Mouse (Mus musculus) G1E (cell line): ENCODE measurements around the gene Olfr139. TPM values are rescaled to one million over a fixed set of nuclear protein-coding genes. Genes with fewer than 3 reads are reported as not detected.

Experiments
- ATAC-seq: 2 replicates; pipeline ENCODE4 v1.8.0; 2016; ENCODE audit warnings: mild to moderate bottlenecking; ENCODE audit not compliant: insufficient number of reproducible peaks, poor library complexity, low FRiP score, severe bottlenecking; ENCODE audit errors: extremely low read depth
- DNase-seq: peaks from one replicate; pipeline ENCODE4 v3.0.0; 2012; ENCODE audit warnings: low spot score
- H3K27me3 ChIP-seq: 2 replicates; pipeline ENCODE4 v1.6.1; 2012; ENCODE audit warnings: mild to moderate bottlenecking, low read length, inconsistent platforms; ENCODE audit not compliant: insufficient read depth
- H3K36me3 ChIP-seq: replicated peaks from 2 replicates; pipeline ENCODE3; 2012; ENCODE audit warnings: mild to moderate bottlenecking, inconsistent platforms
- H3K4me1 ChIP-seq: 2 replicates; pipeline ENCODE4 v1.6.1; 2012; ENCODE audit warnings: low read depth, low read length, inconsistent platforms, mixed read lengths; ENCODE audit not compliant: insufficient read depth
- H3K4me3 ChIP-seq: 2 replicates; pipeline ENCODE4 v1.5.1; 2012; ENCODE audit warnings: low read depth, mild to moderate bottlenecking, inconsistent platforms, low read length, moderate library complexity, mixed read lengths
- H3K9me3 ChIP-seq: replicated peaks from 2 replicates; pipeline ENCODE4 v1.6.1; 2012; ENCODE audit warnings: inconsistent platforms
- CTCF ChIP-seq: IDR thresholded peaks from 2 replicates; pipeline ENCODE4 v1.5.1; 2012; ENCODE audit warnings: low read depth, low read length, inconsistent platforms, mixed read lengths
- GATA1 ChIP-seq: IDR thresholded peaks from 2 replicates; pipeline ENCODE4 v1.6.1; 2012; ENCODE audit warnings: borderline replicate concordance, low read length, inconsistent platforms, mixed read lengths
- GATA2 ChIP-seq: IDR thresholded peaks from 2 replicates; pipeline ENCODE4 v1.6.1; 2012; ENCODE audit warnings: low read depth, low read length, inconsistent platforms, borderline replicate concordance
- POLR2AphosphoS5 ChIP-seq: IDR thresholded peaks from 2 replicates; pipeline ENCODE4 v1.6.1; 2012; ENCODE audit warnings: low read depth, low read length, inconsistent platforms; ENCODE audit not compliant: insufficient replicate concordance
- TAL1 ChIP-seq: conservative IDR thresholded peaks from 2 replicates; pipeline ENCODE4 v1.6.1; 2012; ENCODE audit warnings: low read depth, low read length, inconsistent platforms, mixed read lengths
- polyA plus RNA-seq: library from polyadenylated mRNA; stranded (reverse); fragments of >175 nt; gene quantifications from 2 replicates; pipeline ENCODE4 v1.2.3, GENCODE M21; 2012
- total RNA-seq, 2 experiments: library from RNA; stranded (forward) in 1 of 2; stranded (reverse) in 1 of 2; fragments of 200-1000 nt in 1 of 2; fragments of >200 nt in 1 of 2; fragmentation: Nextera tagmentation in 1 of 2; gene quantifications; 2 replicates each; pipeline ENCODE4 v1.2.3; 2014 to 2017

Gene Olfr139
- total RNA-seq (2014; fragmentation: Nextera tagmentation), result not detected in 2 replicates
- 0.16 and 0.23 TPM in 2 replicates for total RNA-seq (2017)
- not detected in 2 replicates for polyA plus RNA-seq

- no peak for ATAC-seq
- Histone ChIP-seq H3K36me3 (no peaks in the 10 kb centered on the region), H3K27me3 (no peaks in the 10 kb centered on the region; the same call in 1 of the 2 replicates), H3K4me1 (no peaks in the 10 kb centered on the region), H3K9me3 (no peaks in the 10 kb centered on the region), H3K4me3 (no peak within 1 kb of the TSS)
- TF ChIP-seq GATA1 (no peak), POLR2AphosphoS5 (no peak)
- DNase-seq, result no peak
Measured at GRCm38 (mm10) chr11:74056451-74056850, at the start of gene Olfr139, which contains the start of gene Olfr399. Gene Olfr139 (minus strand): TSS chr11:74056551. Gene Olfr399 (minus strand): TSS chr11:74056615.

- TF ChIP-seq CTCF (no peak), GATA2 (no peak), TAL1 (no peak), POLR2AphosphoS5 (no peak), GATA1 (no peak)
- DNase-seq (no peak), ATAC-seq (no peak)
- H3K36me3 ChIP-seq, result no peaks in the 10 kb centered on the region
- H3K9me3 ChIP-seq, result no peaks in the 10 kb centered on the region
- H3K27me3 ChIP-seq, result no peaks in the 10 kb centered on the region
- H3K4me3 ChIP-seq, result no peak overlapping the region
- peaks cover 5% of the 10 kb centered on the region; the same call in 1 of the 2 replicates for H3K4me1 ChIP-seq
Measured at GRCm38 (mm10) chr11:74105066-74105465, 48.7 kb upstream of the Olfr139 start.

- H3K27me3 ChIP-seq, result no peaks in the 10 kb centered on the region
- DNase-seq (no peak), ATAC-seq (no peak)
- H3K36me3 ChIP-seq, result no peaks in the 10 kb centered on the region
- no peak for TF ChIP-seq CTCF
- no peak for TF ChIP-seq POLR2AphosphoS5
- no peak for TF ChIP-seq TAL1
- TF ChIP-seq GATA1, result no peak
- TF ChIP-seq GATA2, result no peak
- no peak overlapping the region for H3K4me3 ChIP-seq
- H3K4me1 ChIP-seq, result peaks cover 5% of the 10 kb centered on the region; the same call in 1 of the 2 replicates
- H3K9me3 ChIP-seq, result no peaks in the 10 kb centered on the region
Measured at GRCm38 (mm10) chr11:74101507-74101906, 45.2 kb upstream of the Olfr139 start.

DNA sequence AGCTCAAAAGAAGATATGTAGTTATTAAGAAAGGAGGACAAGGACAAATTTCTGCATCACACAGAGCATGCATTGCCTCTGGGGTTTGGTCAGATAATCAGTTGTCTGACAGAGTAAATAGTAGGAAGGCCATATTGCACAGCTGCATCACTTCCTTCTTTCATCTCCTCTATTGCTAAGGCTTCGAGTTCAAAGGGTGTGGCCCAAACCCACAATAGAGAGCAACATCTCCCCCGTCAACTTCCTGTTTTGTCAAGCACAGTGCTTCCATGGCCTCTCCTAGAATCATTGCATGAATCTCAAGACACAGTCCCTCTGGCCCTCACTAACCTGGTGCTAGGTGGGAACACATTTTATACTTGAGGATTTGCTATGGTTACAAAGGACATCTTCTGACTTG is 44.4 kb upstream of the Olfr139 start:
- Histone ChIP-seq H3K4me3 (no peak overlapping the region), H3K36me3 (no peaks in the 10 kb centered on the region), H3K9me3 (no peaks in the 10 kb centered on the region), H3K4me1 (peaks cover 5% of the 10 kb centered on the region; the same call in 1 of the 2 replicates), H3K27me3 (no peaks in the 10 kb centered on the region)
- 0 out of 2 replicates have a peak, but pooled peaks have one; percentile 15 for ATAC-seq
- TF ChIP-seq GATA1 (no peak), CTCF (no peak), POLR2AphosphoS5 (no peak), TAL1 (no peak), GATA2 (no peak)
- DNase-seq, result no peak

DNA sequence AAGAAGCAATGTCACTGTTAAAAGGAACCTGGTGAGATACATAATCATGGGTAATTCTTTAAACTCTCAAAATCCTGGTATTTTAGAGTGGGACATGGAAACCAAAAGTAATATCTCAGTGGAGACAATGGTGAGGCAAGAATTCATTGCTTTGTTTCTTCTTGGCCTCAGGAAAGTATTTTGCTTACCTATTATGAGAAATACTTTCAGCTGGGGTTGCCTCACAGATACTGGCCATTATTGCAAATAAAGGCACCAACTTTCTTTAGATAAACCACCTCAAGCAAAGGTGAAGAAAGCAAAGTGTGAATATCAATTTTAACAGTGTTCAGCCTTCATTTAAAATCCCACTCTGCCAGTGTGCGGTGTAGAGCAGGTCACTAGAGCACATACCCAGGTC is 13.3 kb upstream of the Olfr139 start, which contains the start of gene Zfp616:
Gene Zfp616, plus strand, starts transcription at position 301 of the 400 bp plus-strand sequence.
- DNase-seq, result no peak
- TF ChIP-seq GATA1, result no peak
- TF ChIP-seq CTCF, result no peak
- no peak for TF ChIP-seq POLR2AphosphoS5
- no peak for TF ChIP-seq GATA2
- TF ChIP-seq TAL1, result no peak
- Histone ChIP-seq H3K4me3 (no peak within 1 kb of the TSS), H3K27me3 (no peaks in the 10 kb centered on the region), H3K4me1 (no peaks in the 10 kb centered on the region), H3K36me3 (no peaks in the 10 kb centered on the region), H3K9me3 (no peaks in the 10 kb centered on the region)
- ATAC-seq, result no peak

DNA sequence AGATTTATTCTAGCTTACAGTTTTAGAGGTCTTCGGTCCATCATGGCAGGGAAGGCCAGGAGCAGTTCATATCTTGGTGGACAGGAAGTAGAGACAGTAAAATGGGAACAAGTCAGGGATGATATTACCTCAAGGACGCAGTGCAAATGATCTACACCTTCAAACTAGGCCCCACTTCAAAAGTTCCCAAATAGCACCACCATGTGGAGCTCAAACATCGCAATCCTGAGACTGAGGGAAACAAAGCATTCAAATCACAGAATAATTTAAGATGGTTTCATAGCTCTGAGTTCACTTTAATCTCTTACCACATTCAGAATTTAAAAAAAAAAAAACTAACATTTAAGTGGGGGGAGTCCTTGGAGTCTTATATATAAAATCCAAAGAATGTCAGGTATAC is 5.0 kb downstream of the Olfr139 start:
- H3K4me3 ChIP-seq, result no peak overlapping the region
- H3K9me3 ChIP-seq, result no peaks in the 10 kb centered on the region
- H3K27me3 ChIP-seq, result no peaks in the 10 kb centered on the region
- ATAC-seq (no peak), DNase-seq (no peak)
- TF ChIP-seq GATA2 (no peak), GATA1 (no peak), POLR2AphosphoS5 (no peak), CTCF (no peak), TAL1 (no peak)
- no peaks in the 10 kb centered on the region for H3K4me1 ChIP-seq
- no peaks in the 10 kb centered on the region for H3K36me3 ChIP-seq

Other genes with a start within 250 kb of the Olfr139 start
- not detected in 2 replicates for gene Olfr392, start 239.5 kb downstream of the Olfr139 start, total RNA-seq (2014; fragmentation: Nextera tagmentation)
- 0.06 and 0.11 TPM in 2 replicates for gene Olfr392, start 239.5 kb downstream of the Olfr139 start, total RNA-seq (2017)
- not detected in 2 replicates for gene Olfr392, start 239.5 kb downstream of the Olfr139 start, polyA plus RNA-seq
- gene Olfr393, start 205.1 kb downstream of the Olfr139 start, total RNA-seq (2014; fragmentation: Nextera tagmentation), result not detected in 2 replicates
- gene Olfr393, start 205.1 kb downstream of the Olfr139 start, total RNA-seq (2017), result 0.22 TPM in 1 of 2 replicates, not detected in the other
- gene Olfr393, start 205.1 kb downstream of the Olfr139 start, polyA plus RNA-seq, result not detected in 2 replicates
- gene Olfr394, start 165.8 kb downstream of the Olfr139 start, total RNA-seq (2014; fragmentation: Nextera tagmentation), result not detected in 2 replicates
- gene Olfr394, start 165.8 kb downstream of the Olfr139 start, total RNA-seq (2017), result under 0.01 and 0.05 TPM in 2 replicates
- gene Olfr394, start 165.8 kb downstream of the Olfr139 start, polyA plus RNA-seq, result not detected in 2 replicates
- gene Olfr395, start 147.3 kb downstream of the Olfr139 start, total RNA-seq (2014; fragmentation: Nextera tagmentation), result not detected in 2 replicates
- gene Olfr395, start 147.3 kb downstream of the Olfr139 start, total RNA-seq (2017), result under 0.01 and 0.27 TPM in 2 replicates
- not detected in 2 replicates for gene Olfr395, start 147.3 kb downstream of the Olfr139 start, polyA plus RNA-seq
- gene Olfr23, start 119.9 kb downstream of the Olfr139 start, total RNA-seq (2014; fragmentation: Nextera tagmentation), result not detected in 2 replicates
- 0.35 TPM in 1 of 2 replicates, not detected in the other for gene Olfr23, start 119.9 kb downstream of the Olfr139 start, total RNA-seq (2017)
- gene Olfr23, start 119.9 kb downstream of the Olfr139 start, polyA plus RNA-seq, result not detected in 2 replicates
- not detected in 2 replicates for gene Olfr397, start 95.7 kb downstream of the Olfr139 start, total RNA-seq (2014; fragmentation: Nextera tagmentation)
- gene Olfr397, start 95.7 kb downstream of the Olfr139 start, total RNA-seq (2017), result 0.05 and 0.12 TPM in 2 replicates
- not detected in 2 replicates for gene Olfr397, start 95.7 kb downstream of the Olfr139 start, polyA plus RNA-seq
- not detected in 2 replicates for gene Olfr398, start 66.1 kb downstream of the Olfr139 start, total RNA-seq (2014; fragmentation: Nextera tagmentation)
- under 0.01 and 0.22 TPM in 2 replicates for gene Olfr398, start 66.1 kb downstream of the Olfr139 start, total RNA-seq (2017)
- gene Olfr398, start 66.1 kb downstream of the Olfr139 start, polyA plus RNA-seq, result not detected in 2 replicates
- gene Olfr399, start 64 bp upstream of the Olfr139 start, total RNA-seq (2014; fragmentation: Nextera tagmentation), result not detected in 2 replicates
- gene Olfr399, start 64 bp upstream of the Olfr139 start, total RNA-seq (2017), result 0.05 TPM in 1 of 2 replicates, not detected in the other
- not detected in 2 replicates for gene Olfr399, start 64 bp upstream of the Olfr139 start, polyA plus RNA-seq
- not detected in 2 replicates for gene Zfp616, start 13.4 kb upstream of the Olfr139 start, total RNA-seq (2014; fragmentation: Nextera tagmentation)
- 0.05 and 0.12 TPM in 2 replicates for gene Zfp616, start 13.4 kb upstream of the Olfr139 start, total RNA-seq (2017)
- not detected in 2 replicates for gene Zfp616, start 13.4 kb upstream of the Olfr139 start, polyA plus RNA-seq
- not detected in 2 replicates for gene Olfr401, start 57.2 kb upstream of the Olfr139 start, total RNA-seq (2014; fragmentation: Nextera tagmentation)
- gene Olfr401, start 57.2 kb upstream of the Olfr139 start, total RNA-seq (2017), result 0.06 TPM in 1 of 2 replicates, not detected in the other
- not detected in 2 replicates for gene Olfr401, start 57.2 kb upstream of the Olfr139 start, polyA plus RNA-seq
- not detected in 2 replicates for gene Olfr402, start 97.0 kb upstream of the Olfr139 start, total RNA-seq (2014; fragmentation: Nextera tagmentation)
- gene Olfr402, start 97.0 kb upstream of the Olfr139 start, total RNA-seq (2017), result 0.11 TPM in 1 of 2 replicates, not detected in the other
- gene Olfr402, start 97.0 kb upstream of the Olfr139 start, polyA plus RNA-seq, result not detected in 2 replicates
- gene Olfr403, start 129.7 kb upstream of the Olfr139 start, total RNA-seq (2014; fragmentation: Nextera tagmentation), result not detected in 2 replicates
- gene Olfr403, start 129.7 kb upstream of the Olfr139 start, total RNA-seq (2017), result 0.23 and 0.55 TPM in 2 replicates
- gene Olfr403, start 129.7 kb upstream of the Olfr139 start, polyA plus RNA-seq, result not detected in 2 replicates
- not detected in 2 replicates for gene Olfr43, start 154.8 kb upstream of the Olfr139 start, total RNA-seq (2014; fragmentation: Nextera tagmentation)
- gene Olfr43, start 154.8 kb upstream of the Olfr139 start, total RNA-seq (2017), result 0.05 TPM in 1 of 2 replicates, not detected in the other
- gene Olfr43, start 154.8 kb upstream of the Olfr139 start, polyA plus RNA-seq, result not detected in 2 replicates
- gene Olfr406, start 203.3 kb upstream of the Olfr139 start, total RNA-seq (2014; fragmentation: Nextera tagmentation), result not detected in 2 replicates
- not detected in 2 replicates for gene Olfr406, start 203.3 kb upstream of the Olfr139 start, total RNA-seq (2017)
- gene Olfr406, start 203.3 kb upstream of the Olfr139 start, polyA plus RNA-seq, result not detected in 2 replicates
- not detected in 2 replicates for gene Olfr59, start 227.2 kb upstream of the Olfr139 start, total RNA-seq (2014; fragmentation: Nextera tagmentation)
- gene Olfr59, start 227.2 kb upstream of the Olfr139 start, total RNA-seq (2017), result 0.11 TPM in 1 of 2 replicates, not detected in the other
- not detected in 2 replicates for gene Olfr59, start 227.2 kb upstream of the Olfr139 start, polyA plus RNA-seq